Mouse (Mus musculus) heart, postnatal 0 days (tissue): ENCODE data around the gene Peak1.

ENCODE experiments used
- CTCF ChIP-seq: IDR thresholded peaks from 2 replicates; pipeline ENCODE4 v1.5.1; 2016; ENCODE audit warnings: antibody characterized with exemption, control low read depth, low read depth
- EP300 ChIP-seq: IDR thresholded peaks from 2 replicates; pipeline ENCODE4 v1.6.1; 2016; ENCODE audit warnings: antibody characterized with exemption, low read depth

DNA sequence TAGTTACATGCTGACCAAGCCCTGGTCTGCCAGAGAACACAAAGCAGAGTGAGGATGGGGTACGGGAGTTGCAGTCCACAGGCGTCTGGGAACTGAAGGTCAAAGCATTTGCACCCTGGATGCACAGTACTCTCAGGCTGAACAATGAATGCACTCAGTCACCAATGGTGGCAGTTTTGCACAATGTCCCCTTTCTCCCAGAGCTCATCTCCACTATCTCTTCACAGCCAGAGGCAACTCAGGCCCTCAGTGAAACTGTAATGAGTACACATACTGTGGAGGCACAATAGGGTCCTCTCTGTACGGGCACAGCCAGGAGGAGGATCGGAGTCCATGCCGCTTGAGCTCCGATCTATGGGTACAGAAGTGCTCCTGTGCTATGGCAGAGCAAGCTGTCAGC, 71.5 kb downstream of the Peak1 start:
- TF ChIP-seq CTCF, result no peak
- no peak for TF ChIP-seq EP300
